Mouse (Mus musculus) MEL (cell line): Measurements from ENCODE around the gene Snd1.

Experiments
- POLR2AphosphoS2 ChIP-seq: IDR thresholded peaks from 2 replicates; pipeline ENCODE4 v1.6.1; 2011; ENCODE audit warnings: low read length, improper control_type of control experiment
- SMC3 ChIP-seq: IDR thresholded peaks from 2 replicates; pipeline ENCODE4 v1.6.1; 2011; ENCODE audit warnings: low read depth, low read length, improper control_type of control experiment
- TBP ChIP-seq: IDR thresholded peaks from 2 replicates; pipeline ENCODE4 v1.8.0; 2011; ENCODE audit warnings: low read depth, low read length, improper control_type of control experiment

DNA sequence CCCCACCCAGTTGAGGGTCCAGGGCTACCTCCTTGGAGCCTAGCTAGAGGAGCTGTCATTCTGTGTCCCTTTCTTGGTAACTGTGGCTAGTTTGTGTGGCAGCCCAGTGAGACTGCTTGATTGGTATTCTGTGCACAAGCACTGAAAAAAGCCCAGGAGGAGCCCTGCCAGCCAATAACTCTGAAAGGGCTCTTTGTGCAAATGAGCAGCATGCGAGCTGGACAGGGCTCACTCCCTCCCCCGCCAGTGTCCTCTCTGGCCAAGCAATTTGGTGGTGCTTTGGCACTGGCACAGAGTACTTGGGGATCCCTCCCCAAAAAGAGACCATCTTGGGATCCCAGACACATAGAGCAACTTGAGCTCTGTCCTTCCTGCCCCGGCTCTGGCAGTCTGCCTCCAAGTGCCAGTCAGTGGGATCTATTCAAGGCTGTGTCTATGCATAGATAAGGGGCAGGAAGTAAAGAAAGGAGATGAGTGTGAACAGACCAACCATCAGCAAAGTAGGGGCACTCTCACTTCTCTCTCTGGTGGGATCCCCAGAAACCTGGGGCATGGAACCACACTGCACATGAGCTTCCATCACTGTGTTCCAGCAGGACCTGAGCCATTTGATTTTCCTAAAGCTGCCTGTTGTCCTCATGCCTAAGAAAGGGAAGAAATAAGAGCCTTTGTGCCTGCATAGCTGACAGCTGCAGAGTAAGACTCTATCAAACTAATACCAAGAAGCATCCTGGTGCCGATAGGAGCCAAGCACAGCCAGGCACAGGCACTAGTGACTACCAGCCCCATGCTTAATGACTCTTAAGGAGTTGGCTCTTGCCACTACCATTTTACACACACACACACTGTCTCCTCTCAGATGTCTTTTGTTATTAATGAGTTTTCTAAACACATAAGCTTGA is 367.7 kb downstream of the Snd1 start:
- TF ChIP-seq SMC3, result no peak
- no peak for TF ChIP-seq POLR2AphosphoS2
- TF ChIP-seq TBP, result no peak
